Mouse (Mus musculus) hematopoietic stem cell, adult 5-6 weeks (primary cell): ENCODE results near the gene Btg2. TPM values are rescaled to one million over a fixed set of nuclear protein-coding genes. Genes with fewer than 3 reads are reported as not detected.

Source experiments
- ATAC-seq, 2 experiments: fragments of 125-278 bp in 1 of 2; replicated peaks in 1 of 2; 2 replicates each; pipeline ENCODE4 v1.8.0; 2016 to 2017; ENCODE audit warnings: inconsistent platforms in 2 of 2, mild to moderate bottlenecking in 2 of 2, moderate number of reproducible peaks in 2 of 2, low read depth in 1 of 2, moderate TSS enrichment in 1 of 2; ENCODE audit not compliant: low FRiP score in 2 of 2, poor library complexity in 2 of 2, severe bottlenecking in 2 of 2, insufficient read depth in 1 of 2, low TSS enrichment in 1 of 2
- total RNA-seq: library from RNA; stranded (forward); fragments of 172-1452, 232-1000 nt; gene quantifications from 2 replicates; pipeline ENCODE4 v1.2.3, GENCODE M21; 2017

Gene Btg2
- total RNA-seq, 1 experiment from 2014 or later: 174 TPM

- ATAC-seq: peak; percentile 63 to 78; a peak in 3 of 4 replicates
Measured at GRCm38 (mm10) chr1:134048759-134049158, 30.2 kb downstream of the Btg2 start.

GRCm38 (mm10) chr1:134047431-134047830, 31.5 kb downstream of the Btg2 start:
- no peak for ATAC-seq

GRCm38 (mm10) chr1:134046387-134046786, 32.5 kb downstream of the Btg2 start:
- ATAC-seq: no peak

GRCm38 (mm10) chr1:134045971-134046370, 32.9 kb downstream of the Btg2 start:
- peak; percentile 61 to 64; a peak in 3 of 4 replicates for ATAC-seq

- no peak for ATAC-seq
Measured at GRCm38 (mm10) chr1:134044805-134045204, 34.1 kb downstream of the Btg2 start.

GRCm38 (mm10) chr1:134042341-134042740, 36.6 kb downstream of the Btg2 start:
- no peak for ATAC-seq

GRCm38 (mm10) chr1:134041900-134042299, 37.0 kb downstream of the Btg2 start:
- ATAC-seq: no peak

- ATAC-seq: no peak
Measured at GRCm38 (mm10) chr1:134039361-134039760, 39.6 kb downstream of the Btg2 start.

- no peak for ATAC-seq
Measured at GRCm38 (mm10) chr1:134038336-134038735, 40.6 kb downstream of the Btg2 start.

GRCm38 (mm10) chr1:134037172-134037571, 41.7 kb downstream of the Btg2 start, which contains the start of gene Fmod:
TSS of gene Fmod (plus strand) at chr1:134037254.
- no peak for ATAC-seq

GRCm38 (mm10) chr1:134036492-134036891, 42.4 kb downstream of the Btg2 start:
- ATAC-seq: no peak

GRCm38 (mm10) chr1:134028161-134028846, 50.6 kb downstream of the Btg2 start:
- ATAC-seq: no peak

GRCm38 (mm10) chr1:134026741-134027140, 52.2 kb downstream of the Btg2 start:
- ATAC-seq: no peak

- ATAC-seq: peak; percentile 59; a peak in 3 of 4 replicates
Measured at GRCm38 (mm10) chr1:134025975-134026374, 52.9 kb downstream of the Btg2 start.

Other genes starting within 250 kb of the Btg2 start
- 1.1 TPM in 1 of 2 replicates, not detected in the other for gene Optc, start 171.1 kb downstream of the Btg2 start, total RNA-seq
- gene Prelp, start 157.7 kb downstream of the Btg2 start, total RNA-seq: not detected in 2 replicates
- not detected in 2 replicates for gene Fmod, start 41.9 kb downstream of the Btg2 start, total RNA-seq
- 0.25 TPM in 1 of 2 replicates, not detected in the other for gene Chit1, start 32.1 kb upstream of the Btg2 start, total RNA-seq
- gene Chil1, start 103.1 kb upstream of the Btg2 start, total RNA-seq: 16.0 and 55.2 TPM in 2 replicates
- not detected in 2 replicates for gene Mybph, start 114.3 kb upstream of the Btg2 start, total RNA-seq
- gene Adora1, start 156.3 kb upstream of the Btg2 start, total RNA-seq: 0.13 and 0.15 TPM in 2 replicates
- not detected in 2 replicates for gene Myog, start 210.9 kb upstream of the Btg2 start, total RNA-seq